Mouse (Mus musculus) CH12.LX (cell line): ENCODE data around the gene C2cd2l.
A peak's percentile ranks its signal among the peaks of the same experiment; 100 is the strongest.

Experiments used
- CHD2 ChIP-seq: IDR thresholded peaks from 2 replicates; pipeline ENCODE4 v1.6.1; 2011; ENCODE audit warnings: low read length, improper control_type of control experiment
- CTCF ChIP-seq, 2 experiments: IDR thresholded peaks in 1 of 2; conservative IDR thresholded peaks in 1 of 2; 2 replicates each; pipeline ENCODE4 v1.5.1; 2011 to 2012; ENCODE audit warnings: low read depth in 2 of 2, low read length in 2 of 2, improper control_type of control experiment in 1 of 2, inconsistent platforms in 1 of 2, mild to moderate bottlenecking in 1 of 2, moderate library complexity in 1 of 2
- EP300 ChIP-seq: IDR thresholded peaks from 2 replicates; pipeline ENCODE4 v1.6.1; 2011; ENCODE audit warnings: low read length, improper control_type of control experiment
- NRF1 ChIP-seq: IDR thresholded peaks from 2 replicates; pipeline ENCODE4 v1.6.1; 2014; ENCODE audit warnings: low read depth, mild to moderate bottlenecking, inconsistent platforms, low read length, improper control_type of control experiment, moderate library complexity
- POLR2A ChIP-seq: IDR thresholded peaks from 2 replicates; pipeline ENCODE4 v1.6.1; 2011; ENCODE audit warnings: low read depth, mild to moderate bottlenecking, improper control_type of control experiment, low read length
- USF1 ChIP-seq: IDR thresholded peaks from 2 replicates; pipeline ENCODE4 v1.6.1; 2014; ENCODE audit warnings: low read depth, mild to moderate bottlenecking, inconsistent platforms, low read length, improper control_type of control experiment
- ZC3H11A ChIP-seq: IDR thresholded peaks from 2 replicates; pipeline ENCODE4 v1.6.1; 2012; ENCODE audit warnings: low read depth, mild to moderate bottlenecking, inconsistent platforms, low read length, improper control_type of control experiment
- ZMIZ1 ChIP-seq: IDR thresholded peaks from 2 replicates; pipeline ENCODE4 v1.6.1; 2012; ENCODE audit warnings: low read depth, mild to moderate bottlenecking, inconsistent platforms, low read length, improper control_type of control experiment
- ZNF384 ChIP-seq: IDR thresholded peaks from 2 replicates; pipeline ENCODE4 v1.6.1; 2012; ENCODE audit warnings: low read depth, low read length, improper control_type of control experiment, inconsistent platforms

GRCm38 (mm10) chr9:44338574-44338973, 18.5 kb upstream of the C2cd2l start:
- TF ChIP-seq ZC3H11A (no peak), CTCF (conservative IDR thresholded peaks at IDR 0.05 in 1 of 2, IDR thresholded peaks at IDR 0.05 in 1 of 2; ENCODE audit: low read depth in 2 of 2, low read length in 2 of 2) (peak in 1 of 2 experiments; percentile 42; a peak in 2 of 4 replicates), ZNF384 (no peak), ZMIZ1 (no peak), CHD2 (no peak), USF1 (no peak), EP300 (no peak), POLR2A (no peak), NRF1 (no peak)
